Mouse (Mus musculus): Measurements from ENCODE around the gene Scd4.

Gene Scd4

GRCm38 (mm10) chr19:44332833-44333623, at the start of gene Scd4:
TSS of gene Scd4 (plus strand) at chr19:44333092.
- peak; percentile 50 for DNase-seq

GRCm38 (mm10) chr19:44283157-44284024, 49.5 kb upstream of the Scd4 start:
- no peak for DNase-seq

- DNase-seq: peak; percentile 95
These were observed 48.7 kb upstream of the Scd4 start for GRCm38 (mm10) chr19:44284025-44284695.

GRCm38 (mm10) chr19:44284723-44285122, 48.2 kb upstream of the Scd4 start:
- no peak for DNase-seq

- no peak for DNase-seq
These were observed 47.3 kb upstream of the Scd4 start for GRCm38 (mm10) chr19:44285554-44285953.

GRCm38 (mm10) chr19:44286109-44286508, 46.8 kb upstream of the Scd4 start:
- DNase-seq: no peak

- DNase-seq: no peak
These were observed 45.3 kb upstream of the Scd4 start for GRCm38 (mm10) chr19:44287415-44288110.

GRCm38 (mm10) chr19:44292083-44292482, 40.8 kb upstream of the Scd4 start:
- DNase-seq: no peak

- no peak for DNase-seq
These were observed 40.4 kb upstream of the Scd4 start for GRCm38 (mm10) chr19:44292483-44292882.

GRCm38 (mm10) chr19:44292941-44293768, 39.7 kb upstream of the Scd4 start, which contains the start of gene Scd2:
TSS of gene Scd2 (plus strand) at chr19:44293674.
- no peak for DNase-seq

GRCm38 (mm10) chr19:44293769-44294551, 38.9 kb upstream of the Scd4 start:
- DNase-seq: peak; percentile 98

GRCm38 (mm10) chr19:44294588-44295041, 38.3 kb upstream of the Scd4 start:
- peak; percentile 91 for DNase-seq

GRCm38 (mm10) chr19:44295251-44295650, 37.6 kb upstream of the Scd4 start:
- peak; percentile 67 for DNase-seq

- DNase-seq: peak; percentile 85
These were observed 37.2 kb upstream of the Scd4 start for GRCm38 (mm10) chr19:44295741-44296140.

- DNase-seq: no peak
These were observed 36.7 kb upstream of the Scd4 start for GRCm38 (mm10) chr19:44296186-44296585.

- peak; percentile 41 for DNase-seq
These were observed 35.7 kb upstream of the Scd4 start for GRCm38 (mm10) chr19:44297068-44297760.

- DNase-seq: no peak
These were observed 35.0 kb upstream of the Scd4 start for GRCm38 (mm10) chr19:44297862-44298261.

GRCm38 (mm10) chr19:44299078-44299477, 33.8 kb upstream of the Scd4 start:
- no peak for DNase-seq

GRCm38 (mm10) chr19:44299902-44300301, 33.0 kb upstream of the Scd4 start:
- no peak for DNase-seq

GRCm38 (mm10) chr19:44300520-44300919, 32.4 kb upstream of the Scd4 start:
- DNase-seq: no peak

All from layer of hippocampus, adult 9-11 months (tissue).